Mouse (Mus musculus) forebrain, embryonic 16.5 days (tissue): Measurements from ENCODE around the gene Ube2q2. TPM values are rescaled to one million over a fixed set of nuclear protein-coding genes. Genes with fewer than 3 reads are reported as not detected.

Experiments
- ATAC-seq: fragments of 200-750 bp; cut with Nextera tagmentation; 2 replicates; pipeline ENCODE4 v1.8.0; 2017; ENCODE audit warnings: mild to moderate bottlenecking, moderate library complexity
- H3K27ac ChIP-seq: fragments of 300-500 bp; sonication (generic); 2 replicates; pipeline ENCODE4 v1.5.1; 2014; ENCODE audit warnings: low read length, control low read depth
- H3K27me3 ChIP-seq: fragments of 300-500 bp; sonication (generic); replicated peaks from 2 replicates; pipeline ENCODE4 v1.6.1; 2014; ENCODE audit warnings: low read length; ENCODE audit not compliant: control insufficient read depth, insufficient read depth
- H3K36me3 ChIP-seq: fragments of 300-500 bp; sonication (generic); 2 replicates; pipeline ENCODE4 v1.6.1; 2014; ENCODE audit not compliant: control insufficient read depth, insufficient read depth
- H3K4me1 ChIP-seq: fragments of 300-500 bp; sonication (generic); replicated peaks from 2 replicates; pipeline ENCODE4 v1.6.1; 2014; ENCODE audit warnings: low read length; ENCODE audit not compliant: control insufficient read depth, insufficient read depth
- H3K4me2 ChIP-seq: fragments of 300-500 bp; sonication (generic); 2 replicates; pipeline ENCODE4 v1.6.1; 2014; ENCODE audit warnings: mild to moderate bottlenecking, low read length, control low read depth
- H3K4me3 ChIP-seq: fragments of 300-500 bp; sonication (generic); replicated peaks from 2 replicates; pipeline ENCODE4 v1.5.1; 2014; ENCODE audit warnings: mild to moderate bottlenecking, low read length, control low read depth
- H3K9ac ChIP-seq: fragments of 300-500 bp; sonication (generic); replicated peaks from 2 replicates; pipeline ENCODE4 v1.6.1; 2014; ENCODE audit warnings: low read depth, low read length, control low read depth
- H3K9me3 ChIP-seq: fragments of 300-500 bp; sonication (generic); 2 replicates; pipeline ENCODE4 v1.6.1; 2016; ENCODE audit warnings: low read length; ENCODE audit not compliant: control insufficient read depth
- WGBS: fragments of 180-500 bp; shearing (Covaris S2); extraction: QIAGEN DNeasy Blood & Tissue Kit; methylation state at CpG from one replicate; pipeline ENCODE4 v1.1.7; 2014; 5-methylcytosine and 5-hydroxymethylcytosine counted together
- polyA plus RNA-seq: library from polyadenylated mRNA; unstranded; fragments of >200 nt; fragmentation: Nextera tagmentation; extraction: Ambion mirVana; gene quantifications from 2 replicates; pipeline ENCODE4 v1.2.1, GENCODE M21; 2015

Gene Ube2q2
- polyA plus RNA-seq, 1 experiment from 2014 or later: 36.0 TPM

DNA sequence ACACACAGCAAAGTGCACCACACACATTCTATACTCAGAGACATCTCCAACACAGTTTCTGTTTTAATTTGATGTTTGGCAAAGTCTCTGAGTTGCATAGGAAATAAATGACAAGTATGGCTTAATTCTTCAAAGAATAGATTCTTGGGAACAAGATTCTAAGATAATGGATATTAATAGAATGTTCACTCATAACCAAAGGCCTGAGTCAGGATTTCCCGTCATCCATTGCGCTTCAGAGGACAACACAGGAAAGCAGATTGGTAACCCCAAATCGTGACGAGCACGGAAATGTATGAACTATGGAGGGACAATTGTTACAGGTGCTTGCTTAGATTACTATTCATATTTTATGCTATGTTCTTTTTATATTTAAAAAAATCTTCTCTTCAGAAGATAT, 106.4 kb downstream of the Ube2q2 start:
- no peaks in the 10 kb centered on the region for H3K36me3 ChIP-seq
- H3K9me3 ChIP-seq: no peaks in the 10 kb centered on the region
- no peak overlapping the region for H3K27ac ChIP-seq
- 93% methylated on average over 5 of the region's 5 CpGs for WGBS
- H3K4me1 ChIP-seq: no peaks in the 10 kb centered on the region
- H3K27me3 ChIP-seq: no peaks in the 10 kb centered on the region
- no peak overlapping the region for H3K9ac ChIP-seq
- H3K4me2 ChIP-seq: no peak overlapping the region
- ATAC-seq: no peak
- no peak overlapping the region for H3K4me3 ChIP-seq

DNA sequence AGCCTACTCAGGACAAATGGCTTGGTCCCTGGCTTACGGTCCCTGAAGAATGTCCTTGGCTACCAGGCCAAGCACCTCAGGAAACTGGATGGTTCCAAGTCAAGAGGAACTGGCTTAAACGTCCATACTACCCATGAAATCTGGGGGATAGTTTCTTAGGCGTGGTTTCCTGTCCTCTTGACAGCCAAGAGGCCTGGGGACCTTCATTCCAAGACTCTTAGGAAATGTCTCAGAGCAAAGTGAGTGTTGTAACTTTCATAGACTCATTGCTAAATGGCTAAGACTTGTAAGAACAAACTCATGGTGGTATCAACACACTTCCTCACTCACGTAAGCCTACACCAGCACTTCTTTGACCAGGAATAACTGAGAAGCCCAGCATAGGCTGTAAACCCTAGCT, 107.0 kb downstream of the Ube2q2 start:
- Histone ChIP-seq H3K4me3 (no peak overlapping the region), H3K4me2 (no peak overlapping the region), H3K9me3 (no peaks in the 10 kb centered on the region), H3K27me3 (no peaks in the 10 kb centered on the region), H3K36me3 (no peaks in the 10 kb centered on the region), H3K27ac (no peak overlapping the region), H3K4me1 (no peaks in the 10 kb centered on the region), H3K9ac (no peak overlapping the region)
- 71% methylated on average over 4 of the region's 4 CpGs for WGBS
- ATAC-seq: no peak

DNA sequence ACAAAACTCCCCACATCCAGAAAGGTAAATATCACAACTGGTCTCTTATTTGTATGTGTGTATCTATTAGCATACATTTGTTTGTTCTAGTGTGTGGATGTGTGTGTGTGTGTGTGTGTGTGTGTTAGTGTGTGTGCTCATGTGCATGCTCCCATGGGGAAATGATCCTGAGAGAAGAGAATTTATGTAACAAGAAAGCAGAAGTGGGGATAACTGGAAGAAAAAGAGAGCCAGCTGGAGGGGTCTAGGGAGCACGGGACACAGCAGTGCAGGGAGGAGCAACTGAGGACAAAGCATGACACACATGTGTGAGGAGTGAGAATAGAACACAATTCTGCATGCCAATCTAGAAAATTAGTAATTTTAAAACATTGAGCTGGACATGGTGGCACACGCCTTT, 108.5 kb downstream of the Ube2q2 start:
- Histone ChIP-seq H3K4me2 (no peak overlapping the region), H3K27ac (no peak overlapping the region), H3K27me3 (no peaks in the 10 kb centered on the region), H3K4me1 (no peaks in the 10 kb centered on the region), H3K9ac (no peak overlapping the region), H3K36me3 (no peaks in the 10 kb centered on the region), H3K4me3 (no peak overlapping the region), H3K9me3 (no peaks in the 10 kb centered on the region)
- no peak for ATAC-seq
- WGBS: 80% methylated on average over 2 of the region's 2 CpGs

Other genes starting within 250 kb of the Ube2q2 start
- gene Hykk, start 231.6 kb upstream of the Ube2q2 start, polyA plus RNA-seq: 1.5 and 1.6 TPM in 2 replicates
- gene Psma4, start 198.1 kb upstream of the Ube2q2 start, polyA plus RNA-seq: 287 and 291 TPM in 2 replicates
- gene AY074887, start 197.9 kb upstream of the Ube2q2 start, polyA plus RNA-seq: 0.86 and 1.2 TPM in 2 replicates
- 0.85 and 1.2 TPM in 2 replicates for gene Chrna5, start 168.0 kb upstream of the Ube2q2 start, polyA plus RNA-seq
- gene Chrna3, start 122.3 kb upstream of the Ube2q2 start, polyA plus RNA-seq: 3.1 and 5.1 TPM in 2 replicates
- 0.35 and 0.41 TPM in 2 replicates for gene Chrnb4, start 100.1 kb upstream of the Ube2q2 start, polyA plus RNA-seq
- 91.4 and 93.5 TPM in 2 replicates for gene Fbxo22, start 60.1 kb downstream of the Ube2q2 start, polyA plus RNA-seq
- 0.98 and 1.6 TPM in 2 replicates for gene Nrg4, start 178.0 kb downstream of the Ube2q2 start, polyA plus RNA-seq
- gene Tmem266, start 178.1 kb downstream of the Ube2q2 start, polyA plus RNA-seq: 2.1 and 3.0 TPM in 2 replicates